Mouse (Mus musculus) stomach, postnatal 0 days (tissue): ENCODE measurements around the gene H2-M5.

Source experiments
- CTCF ChIP-seq: IDR thresholded peaks from 2 replicates; pipeline ENCODE4 v1.5.1; 2016; ENCODE audit warnings: antibody characterized with exemption, low read depth, mild to moderate bottlenecking, moderate library complexity
- EP300 ChIP-seq: optimal IDR thresholded peaks from 2 replicates; pipeline ENCODE3; 2016; ENCODE audit warnings: antibody characterized with exemption

DNA sequence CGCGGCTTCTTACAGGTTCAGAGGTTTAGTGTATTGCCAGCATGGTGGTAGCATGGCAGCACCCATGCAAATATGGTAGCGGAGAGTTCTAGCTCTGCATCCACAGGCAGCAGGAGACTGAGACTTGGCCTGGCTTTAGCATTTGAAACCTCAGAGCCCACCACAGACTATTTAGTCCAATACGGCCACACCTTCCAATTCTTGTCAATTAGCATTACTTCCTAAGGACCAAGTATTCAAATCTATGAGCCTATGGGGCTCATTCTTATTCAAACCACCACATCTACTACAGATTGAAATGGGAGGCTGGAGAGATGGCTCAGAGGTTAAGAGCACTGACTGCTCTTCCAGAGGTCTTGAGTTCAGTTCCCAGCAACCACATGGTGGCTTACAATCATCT is 38.1 kb upstream of the H2-M5 start:
- no peak for TF ChIP-seq EP300
- no peak for TF ChIP-seq CTCF
